Mouse (Mus musculus): ENCODE results near the gene Slc39a13. TPM values are rescaled to one million over a fixed set of nuclear protein-coding genes. Genes with fewer than 3 reads are reported as not detected.

The Slc39a13 gene
- polyA plus RNA-seq, 1 experiment = 47.0 TPM

DNA sequence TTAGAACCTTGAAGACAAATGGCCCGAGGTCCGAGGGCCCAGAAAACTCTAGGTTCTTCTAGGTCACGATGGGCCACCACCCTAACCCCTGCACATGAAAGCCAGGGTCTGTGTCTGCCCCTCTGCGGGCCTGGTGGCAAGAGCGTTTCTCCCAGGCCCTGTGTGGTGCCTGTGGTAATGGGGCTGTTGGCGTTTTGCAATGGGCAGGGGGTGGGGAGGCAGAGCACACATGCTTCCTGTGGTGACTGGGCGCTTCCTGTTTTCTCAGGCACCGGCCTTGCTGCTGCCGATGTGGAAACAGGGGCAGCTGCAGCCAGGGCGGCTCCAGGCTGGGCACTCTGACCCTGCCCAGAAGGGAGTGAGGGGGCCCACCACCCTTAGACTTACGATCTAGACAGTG, 12.6 kb upstream of the Slc39a13 start:
- Histone ChIP-seq H3K4me1 (ENCODE audit: control insufficient read depth, insufficient read depth, low read length) (peaks cover 46% of the 10 kb centered on the region), H3K4me3 (ENCODE audit: insufficient read depth, low read length) (peak overlapping the region; percentile 74), H3K27ac (ENCODE audit: insufficient read depth, low read depth, low read length) (peak overlapping the region; percentile 100)
- peak; percentile 83; the same call in 1 of the 2 replicates for TF ChIP-seq POLR2A (IDR thresholded peaks at IDR 0.05; ENCODE audit: borderline replicate concordance, low read depth, low read length)
- TF ChIP-seq CTCF (IDR thresholded peaks at IDR 0.05; ENCODE audit: low read depth, low read length) = no peak

DNA sequence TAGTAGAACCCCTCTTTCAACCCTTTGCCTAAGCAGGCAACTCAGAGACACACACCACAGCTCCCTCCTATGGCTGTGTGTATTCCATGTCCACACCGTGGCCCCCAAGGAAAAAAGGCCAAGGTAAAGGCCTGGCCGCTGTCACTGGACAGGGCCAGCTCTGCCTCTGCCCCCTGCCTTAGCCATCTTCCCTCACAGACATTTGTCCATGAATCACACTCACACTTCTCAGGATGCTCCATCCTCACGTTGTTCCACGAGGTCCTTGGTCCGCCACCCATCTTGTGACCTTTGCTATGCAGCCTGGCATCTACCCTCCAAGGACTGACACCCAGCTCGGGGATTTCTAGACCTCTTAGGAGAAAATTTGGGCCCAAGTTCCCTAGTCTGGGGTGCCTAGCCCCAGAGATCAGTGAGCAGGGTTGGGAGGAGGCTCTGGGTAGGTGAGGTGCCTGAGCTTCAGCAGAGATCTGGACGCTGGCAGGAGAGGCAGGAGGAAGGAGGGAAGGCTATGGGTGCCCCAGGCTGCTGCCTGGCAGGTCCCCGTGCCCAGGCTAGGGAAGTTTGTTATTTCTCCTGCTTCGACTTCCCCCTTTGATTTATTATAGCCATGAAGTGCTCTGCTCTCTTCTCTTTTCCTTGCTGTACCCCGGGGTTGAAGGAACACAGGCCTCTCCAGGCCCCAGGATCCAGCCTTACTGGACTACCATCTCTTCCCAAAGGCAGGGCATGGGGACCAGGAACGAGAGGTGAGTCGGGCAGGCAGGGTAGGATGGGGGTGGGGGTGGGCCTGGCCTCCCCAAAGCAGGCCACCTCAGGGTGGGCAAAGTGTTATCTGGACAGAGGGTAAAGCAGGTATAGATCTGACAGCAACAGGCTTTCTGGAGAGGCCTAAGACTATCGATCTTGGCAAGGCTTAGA, 11.8 kb upstream of the Slc39a13 start, which contains the start of gene Spi1:
TSS of gene Spi1 (plus strand) at position 616 of the 921 bp plus-strand sequence.
- Histone ChIP-seq H3K27ac (ENCODE audit: insufficient read depth, low read depth, low read length) (peak within 1 kb of the TSS; percentile 100), H3K4me1 (ENCODE audit: control insufficient read depth, insufficient read depth, low read length) (peaks cover 38% of the 10 kb centered on the region), H3K4me3 (ENCODE audit: insufficient read depth, low read length) (peak within 1 kb of the TSS; percentile 74)
- no peak for TF ChIP-seq CTCF (IDR thresholded peaks at IDR 0.05; ENCODE audit: low read depth, low read length)
- TF ChIP-seq POLR2A (IDR thresholded peaks at IDR 0.05; ENCODE audit: borderline replicate concordance, low read depth, low read length) = no peak

DNA sequence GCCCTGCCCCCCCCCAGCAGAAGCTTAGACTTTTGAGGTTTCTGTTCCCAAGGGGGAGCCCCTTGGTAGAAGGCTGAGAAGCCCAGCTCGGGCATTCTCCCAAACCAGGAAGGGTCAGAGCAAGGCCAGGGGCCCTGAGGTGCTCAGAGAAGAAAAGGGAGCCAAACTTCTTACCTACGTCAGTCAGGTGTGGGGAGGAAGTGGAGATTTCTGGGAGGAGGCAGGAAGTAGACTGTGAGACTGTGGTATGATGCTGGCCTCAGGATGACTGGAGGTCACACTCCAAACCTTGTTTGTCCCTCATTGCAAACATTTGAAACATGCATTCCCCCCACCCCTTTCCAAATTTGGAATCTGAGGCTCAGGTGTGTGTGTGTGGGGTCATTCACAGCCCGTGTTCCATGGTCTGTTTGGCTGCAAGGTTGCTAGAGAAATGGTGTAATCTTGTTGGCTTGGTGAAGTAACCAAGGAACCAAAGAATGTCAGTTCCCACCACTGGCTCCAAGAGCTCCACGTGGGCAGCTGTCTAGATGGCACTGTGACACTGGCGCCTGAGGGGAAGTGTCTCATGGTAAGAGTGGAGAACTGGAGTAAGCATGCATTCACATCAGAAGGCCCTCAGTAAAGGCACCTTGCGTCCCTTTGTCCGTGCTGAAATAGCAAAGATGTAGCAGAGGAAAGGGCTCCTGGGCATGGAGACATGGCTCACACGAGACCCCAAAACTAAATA, 10.7 kb upstream of the Slc39a13 start:
- TF ChIP-seq CTCF (IDR thresholded peaks at IDR 0.05; ENCODE audit: low read depth, low read length) = no peak
- no peak for TF ChIP-seq POLR2A (IDR thresholded peaks at IDR 0.05; ENCODE audit: borderline replicate concordance, low read depth, low read length)
- H3K4me3 ChIP-seq (ENCODE audit: insufficient read depth, low read length) = peak overlapping the region; percentile 40
- H3K27ac ChIP-seq (ENCODE audit: insufficient read depth, low read depth, low read length) = peak overlapping the region; percentile 100
- H3K4me1 ChIP-seq (ENCODE audit: control insufficient read depth, insufficient read depth, low read length) = peaks cover 30% of the 10 kb centered on the region

DNA sequence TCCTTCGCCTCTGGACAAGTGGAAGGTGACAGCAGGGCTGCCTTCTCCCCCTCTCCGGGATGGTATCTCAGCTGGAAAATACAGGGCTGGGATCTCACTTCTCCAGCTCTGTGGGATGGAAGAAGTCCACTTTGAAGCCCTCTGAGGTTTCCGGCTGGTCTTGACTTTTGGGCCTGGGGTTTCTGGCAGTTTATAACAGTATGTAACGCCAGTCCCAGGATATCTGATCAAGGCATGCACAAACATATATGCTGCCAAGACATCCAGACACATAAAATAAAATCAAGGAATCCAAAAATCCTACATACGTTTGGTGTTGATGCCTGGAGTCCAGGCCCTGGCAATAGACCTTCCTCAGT, 8.8 kb upstream of the Slc39a13 start:
- TF ChIP-seq POLR2A (IDR thresholded peaks at IDR 0.05; ENCODE audit: borderline replicate concordance, low read depth, low read length) = no peak
- no peak for TF ChIP-seq CTCF (IDR thresholded peaks at IDR 0.05; ENCODE audit: low read depth, low read length)
- Histone ChIP-seq H3K4me1 (ENCODE audit: control insufficient read depth, insufficient read depth, low read length) (peaks cover 16% of the 10 kb centered on the region), H3K27ac (ENCODE audit: insufficient read depth, low read depth, low read length) (no peak overlapping the region), H3K4me3 (ENCODE audit: insufficient read depth, low read length) (no peak overlapping the region)

DNA sequence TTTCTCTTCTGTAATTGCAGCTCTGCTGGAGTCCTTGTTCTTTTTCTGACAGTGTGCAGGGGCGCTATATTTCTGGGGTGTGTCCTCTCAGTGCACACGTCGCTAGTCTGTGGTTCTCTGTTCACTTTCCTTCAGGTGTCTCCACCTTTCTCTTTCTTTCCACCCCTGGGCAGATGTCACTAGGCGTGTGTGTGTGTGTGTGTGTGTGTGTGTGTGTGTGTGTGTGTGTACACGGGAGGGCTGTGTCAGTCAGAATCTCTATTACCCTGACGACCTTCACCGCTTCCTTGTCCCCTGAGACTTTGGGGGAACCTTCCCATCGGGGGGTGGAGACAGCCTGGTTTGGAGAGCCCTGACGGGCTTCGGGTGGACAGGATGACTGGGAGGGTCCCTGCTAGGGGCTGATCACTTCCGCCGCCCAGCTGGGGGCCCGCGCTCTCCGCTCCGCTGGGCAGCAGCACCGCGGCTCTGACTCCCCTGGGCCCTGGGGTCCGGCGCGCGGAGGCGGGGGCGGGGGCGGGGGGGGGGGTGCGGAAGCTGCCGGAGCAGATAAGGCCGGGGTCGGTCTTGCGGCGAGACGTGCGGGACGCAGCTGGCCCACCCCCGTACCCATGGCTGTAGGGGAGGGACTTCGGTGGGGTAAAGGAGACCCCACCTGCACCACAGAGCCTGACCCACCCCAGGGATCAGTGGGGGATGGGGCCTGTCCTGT, 8.3 kb upstream of the Slc39a13 start:
- no peak overlapping the region for H3K27ac ChIP-seq (ENCODE audit: insufficient read depth, low read depth, low read length)
- H3K4me3 ChIP-seq (ENCODE audit: insufficient read depth, low read length) = no peak overlapping the region
- TF ChIP-seq CTCF (IDR thresholded peaks at IDR 0.05; ENCODE audit: low read depth, low read length) (no peak), POLR2A (IDR thresholded peaks at IDR 0.05; ENCODE audit: borderline replicate concordance, low read depth, low read length) (no peak)
- peaks cover 14% of the 10 kb centered on the region for H3K4me1 ChIP-seq (ENCODE audit: control insufficient read depth, insufficient read depth, low read length)

DNA sequence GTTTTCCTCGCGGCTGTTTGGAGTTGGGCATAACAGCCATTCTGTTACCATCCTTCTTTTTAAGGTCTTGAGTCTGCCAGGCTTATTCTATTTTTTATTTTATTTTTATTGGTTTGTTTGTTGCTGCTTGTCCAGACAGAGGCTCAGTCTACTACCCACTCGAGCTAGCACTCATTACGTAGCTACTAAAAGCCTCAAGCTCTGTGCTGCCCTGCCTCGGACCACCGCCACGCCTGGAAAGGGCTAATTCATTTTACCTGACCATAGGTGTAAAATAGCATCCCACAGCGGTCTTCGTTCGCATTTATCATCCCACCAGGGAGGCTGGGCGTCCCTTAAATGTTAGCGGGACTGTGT, 7.7 kb upstream of the Slc39a13 start:
- H3K27ac ChIP-seq (ENCODE audit: insufficient read depth, low read depth, low read length) = no peak overlapping the region
- no peak overlapping the region for H3K4me3 ChIP-seq (ENCODE audit: insufficient read depth, low read length)
- TF ChIP-seq CTCF (IDR thresholded peaks at IDR 0.05; ENCODE audit: low read depth, low read length) = no peak
- no peak for TF ChIP-seq POLR2A (IDR thresholded peaks at IDR 0.05; ENCODE audit: borderline replicate concordance, low read depth, low read length)
- peaks cover 13% of the 10 kb centered on the region for H3K4me1 ChIP-seq (ENCODE audit: control insufficient read depth, insufficient read depth, low read length)

DNA sequence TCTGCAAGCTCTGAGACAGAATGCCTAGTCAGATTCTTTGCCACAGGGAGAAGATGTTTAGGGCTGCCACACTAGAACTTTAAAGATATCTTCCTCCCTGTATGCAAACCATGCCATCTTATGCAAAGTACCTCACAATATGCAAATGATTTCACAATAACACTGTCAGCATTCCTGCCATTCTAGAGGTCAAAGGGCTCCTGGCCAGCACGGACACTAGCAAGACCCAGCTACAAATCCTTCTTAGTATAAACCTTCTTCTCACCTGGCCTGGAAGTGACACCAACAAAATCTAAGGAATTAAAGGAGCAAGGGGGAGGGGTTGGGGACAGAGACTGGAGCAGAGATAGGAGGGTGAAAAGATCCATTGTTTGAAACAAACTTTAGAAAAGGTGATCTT, 1.9 kb upstream of the Slc39a13 start:
- peaks cover 27% of the 10 kb centered on the region for H3K4me1 ChIP-seq (ENCODE audit: control insufficient read depth, insufficient read depth, low read length)
- no peak for TF ChIP-seq CTCF (IDR thresholded peaks at IDR 0.05; ENCODE audit: low read depth, low read length)
- TF ChIP-seq POLR2A (IDR thresholded peaks at IDR 0.05; ENCODE audit: borderline replicate concordance, low read depth, low read length) = no peak
- peak overlapping the region; percentile 90 for H3K27ac ChIP-seq (ENCODE audit: insufficient read depth, low read depth, low read length)
- H3K4me3 ChIP-seq (ENCODE audit: insufficient read depth, low read length) = no peak overlapping the region

DNA sequence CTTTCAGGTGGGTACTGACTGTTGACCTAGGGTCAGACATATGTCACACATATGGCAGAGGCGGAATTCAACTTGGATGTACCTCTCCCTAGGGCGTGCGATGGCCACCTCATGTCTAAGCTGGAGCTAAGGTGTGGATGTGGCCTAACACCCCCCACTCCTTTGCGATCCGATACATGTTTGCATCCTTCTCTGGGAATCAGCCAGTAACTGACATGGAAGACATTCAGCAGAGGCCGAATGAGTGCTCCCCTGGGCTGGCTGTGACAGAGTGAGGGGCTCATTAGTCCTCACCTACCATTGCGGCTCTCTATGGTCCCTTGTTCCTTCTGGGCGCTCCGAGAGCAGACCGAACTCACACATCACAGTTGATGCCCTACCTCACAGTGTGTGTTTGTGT, 842 bp upstream of the Slc39a13 start:
- Histone ChIP-seq H3K4me1 (ENCODE audit: control insufficient read depth, insufficient read depth, low read length) (peaks cover 27% of the 10 kb centered on the region), H3K4me3 (ENCODE audit: insufficient read depth, low read length) (no peak overlapping the region), H3K27ac (ENCODE audit: insufficient read depth, low read depth, low read length) (peak overlapping the region; percentile 90)
- TF ChIP-seq POLR2A (IDR thresholded peaks at IDR 0.05; ENCODE audit: borderline replicate concordance, low read depth, low read length) (no peak), CTCF (IDR thresholded peaks at IDR 0.05; ENCODE audit: low read depth, low read length) (no peak)

DNA sequence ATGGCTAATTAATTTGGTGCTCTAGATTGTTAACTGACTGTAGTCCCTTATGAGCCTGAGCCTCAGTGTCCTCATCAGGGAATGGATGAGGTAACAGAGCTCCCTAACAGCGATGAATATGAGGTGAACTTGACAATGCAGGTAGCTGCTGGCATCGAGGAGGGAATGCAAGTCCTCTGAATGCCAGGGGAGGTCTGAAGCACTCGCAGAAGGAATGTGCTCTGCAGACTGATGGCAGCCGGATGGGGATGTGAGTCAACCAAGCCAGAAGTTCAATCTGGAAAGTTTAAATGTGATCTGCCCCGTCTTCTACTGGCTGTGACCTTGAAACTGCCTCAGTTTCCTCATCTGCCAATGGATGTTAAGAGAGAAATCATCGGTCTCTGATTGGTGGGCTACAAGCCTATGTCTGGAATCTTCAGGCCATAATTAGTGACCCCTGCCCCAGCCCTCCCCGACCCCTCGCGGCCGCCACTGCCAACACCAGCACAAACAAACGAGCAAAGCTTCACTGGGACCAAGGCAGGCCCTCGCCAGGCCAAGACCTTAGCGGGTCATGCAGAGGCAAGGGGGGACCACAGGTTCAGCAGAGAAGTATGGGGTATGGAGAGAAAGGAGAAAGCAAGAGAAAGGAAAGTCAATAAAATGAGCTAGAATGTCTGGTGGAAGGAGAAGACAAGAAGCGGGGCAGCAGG, 764 bp downstream of the Slc39a13 start:
- TF ChIP-seq CTCF (IDR thresholded peaks at IDR 0.05; ENCODE audit: low read depth, low read length) (no peak), POLR2A (IDR thresholded peaks at IDR 0.05; ENCODE audit: borderline replicate concordance, low read depth, low read length) (no peak)
- Histone ChIP-seq H3K27ac (ENCODE audit: insufficient read depth, low read depth, low read length) (peak overlapping the region; percentile 66), H3K4me1 (ENCODE audit: control insufficient read depth, insufficient read depth, low read length) (peaks cover 27% of the 10 kb centered on the region), H3K4me3 (ENCODE audit: insufficient read depth, low read length) (peak overlapping the region; percentile 78)

Data from bone marrow macrophage, adult 2 months (primary cell).